Mouse (Mus musculus) liver, embryonic 11.5 days (tissue): ENCODE measurements around the gene Arrb1. TPM values are rescaled to one million over a fixed set of nuclear protein-coding genes. Genes with fewer than 3 reads are reported as not detected.
A peak's percentile ranks its signal among the peaks of the same experiment; 100 is the strongest.

Experiments
- ATAC-seq: fragments of 200-750 bp; cut with Nextera tagmentation; replicated peaks from 2 replicates; pipeline ENCODE4 v1.8.0; 2017; ENCODE audit warnings: moderate number of reproducible peaks, mild to moderate bottlenecking, moderate TSS enrichment, moderate library complexity; ENCODE audit not compliant: low FRiP score
- DNase-seq: peaks from one replicate; pipeline ENCODE4 v3.0.0-alpha.2; 2017; ENCODE audit warnings: low spot score
- H3K27ac ChIP-seq: fragments of 300-500 bp; sonication (generic); 2 replicates; pipeline ENCODE4 v1.5.1; 2014; ENCODE audit warnings: mild to moderate bottlenecking, low read depth, low read length, control low read depth
- H3K27me3 ChIP-seq: fragments of 300-500 bp; sonication (generic); replicated peaks from 2 replicates; pipeline ENCODE4 v1.6.1; 2014; ENCODE audit warnings: low read length, mixed read lengths; ENCODE audit not compliant: control insufficient read depth, insufficient read depth
- H3K36me3 ChIP-seq: fragments of 300-500 bp; sonication (generic); 2 replicates; pipeline ENCODE4 v1.6.1; 2014; ENCODE audit warnings: mild to moderate bottlenecking, low read length, moderate library complexity, mixed read lengths; ENCODE audit not compliant: control insufficient read depth, insufficient read depth
- H3K4me1 ChIP-seq: fragments of 300-500 bp; sonication (generic); replicated peaks from 2 replicates; pipeline ENCODE4 v1.6.1; 2014; ENCODE audit warnings: low read length, mixed read lengths; ENCODE audit not compliant: control insufficient read depth, insufficient read depth
- H3K4me2 ChIP-seq: fragments of 300-500 bp; sonication (generic); 2 replicates; pipeline ENCODE4 v1.6.1; 2014; ENCODE audit warnings: mild to moderate bottlenecking, control low read depth, moderate library complexity
- H3K4me3 ChIP-seq: fragments of 300-500 bp; sonication (generic); 2 replicates; pipeline ENCODE4 v1.5.1; 2014; ENCODE audit warnings: low read depth, low read length, control low read depth
- H3K9ac ChIP-seq: fragments of 300-500 bp; sonication (generic); 2 replicates; pipeline ENCODE4 v1.6.1; 2014; ENCODE audit warnings: low read depth, low read length, control low read depth
- H3K9me3 ChIP-seq: fragments of 300-500 bp; sonication (generic); 2 replicates; pipeline ENCODE4 v1.6.1; 2016; ENCODE audit warnings: low read length, inconsistent platforms, mixed read lengths; ENCODE audit not compliant: control insufficient read depth
- WGBS: fragments of 180-500 bp; shearing (Covaris S2); extraction: QIAGEN DNeasy Blood & Tissue Kit; methylation state at CpG from one replicate; pipeline ENCODE4 v1.1.7; 2014; 5-methylcytosine and 5-hydroxymethylcytosine counted together
- polyA plus RNA-seq: library from polyadenylated mRNA; unstranded; fragments of >200 nt; fragmentation: Nextera tagmentation; extraction: Ambion mirVana; gene quantifications from 2 replicates; pipeline ENCODE4 v1.2.1, GENCODE M21; 2014

Gene Arrb1
- polyA plus RNA-seq, 1 experiment from 2014 or later: 27.9 TPM

DNA sequence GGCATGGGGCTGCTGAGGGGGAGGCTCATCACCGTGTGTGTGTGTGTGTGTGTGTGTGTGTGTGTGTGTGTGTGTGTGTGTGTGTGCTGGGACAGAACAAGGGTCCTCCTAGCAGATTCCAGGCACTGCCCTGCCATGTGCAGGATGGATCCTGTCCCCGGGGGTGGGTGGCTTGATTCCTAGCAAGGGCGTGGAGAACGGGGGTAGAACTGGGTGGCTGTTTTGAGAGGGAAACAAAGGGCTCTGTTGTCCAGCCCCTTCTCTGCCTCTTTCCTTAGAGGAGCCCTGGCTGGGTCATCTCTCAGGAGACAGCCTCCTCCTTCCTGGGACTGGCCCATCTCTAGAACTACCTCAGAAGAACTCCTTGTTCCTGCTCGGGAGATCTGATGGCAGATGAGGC, 5.9 kb downstream of the Arrb1 start:
- WGBS: 70% methylated on average over 5 of the region's 5 CpGs
- Histone ChIP-seq H3K4me3 (no peak overlapping the region), H3K9ac (no peak overlapping the region), H3K4me2 (no peak overlapping the region), H3K36me3 (no peaks in the 10 kb centered on the region; the same call in 1 of the 2 replicates), H3K4me1 (peaks cover 71% of the 10 kb centered on the region), H3K27ac (no peak overlapping the region; the same call in 1 of the 2 replicates), H3K9me3 (no peaks in the 10 kb centered on the region), H3K27me3 (no peaks in the 10 kb centered on the region)
- DNase-seq (no peak), ATAC-seq (no peak)

DNA sequence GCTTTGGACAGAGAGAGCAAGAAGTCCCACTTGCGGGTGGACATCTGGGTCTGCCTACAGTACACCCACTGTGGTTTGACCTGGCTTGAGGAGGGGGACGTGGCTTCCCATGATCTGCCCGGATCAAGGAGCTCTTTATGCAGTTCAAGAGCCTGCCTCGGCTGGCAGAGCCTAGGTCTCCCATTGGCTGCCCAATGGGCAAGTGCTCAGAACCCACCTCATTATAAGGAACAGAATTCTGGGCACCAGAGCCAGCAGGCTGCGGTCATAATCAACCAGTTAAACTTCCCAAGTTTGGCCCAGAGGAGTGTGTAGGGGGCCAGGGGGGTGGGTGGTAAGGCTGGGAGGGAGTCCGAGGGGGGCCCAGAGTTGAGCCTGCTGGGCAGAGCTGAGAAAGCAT, 9.0 kb downstream of the Arrb1 start:
- H3K9me3 ChIP-seq: no peaks in the 10 kb centered on the region
- WGBS: 68% methylated on average over 6 of the region's 6 CpGs
- ATAC-seq: no peak
- H3K4me2 ChIP-seq: no peak overlapping the region
- no peak overlapping the region; the same call in 1 of the 2 replicates for H3K27ac ChIP-seq
- no peaks in the 10 kb centered on the region for H3K27me3 ChIP-seq
- H3K4me3 ChIP-seq: no peak overlapping the region
- H3K9ac ChIP-seq: peak overlapping the region; percentile 25; the same call in 1 of the 2 replicates
- H3K36me3 ChIP-seq: no peaks in the 10 kb centered on the region; the same call in 1 of the 2 replicates
- peaks cover 51% of the 10 kb centered on the region for H3K4me1 ChIP-seq
- DNase-seq: no peak

DNA sequence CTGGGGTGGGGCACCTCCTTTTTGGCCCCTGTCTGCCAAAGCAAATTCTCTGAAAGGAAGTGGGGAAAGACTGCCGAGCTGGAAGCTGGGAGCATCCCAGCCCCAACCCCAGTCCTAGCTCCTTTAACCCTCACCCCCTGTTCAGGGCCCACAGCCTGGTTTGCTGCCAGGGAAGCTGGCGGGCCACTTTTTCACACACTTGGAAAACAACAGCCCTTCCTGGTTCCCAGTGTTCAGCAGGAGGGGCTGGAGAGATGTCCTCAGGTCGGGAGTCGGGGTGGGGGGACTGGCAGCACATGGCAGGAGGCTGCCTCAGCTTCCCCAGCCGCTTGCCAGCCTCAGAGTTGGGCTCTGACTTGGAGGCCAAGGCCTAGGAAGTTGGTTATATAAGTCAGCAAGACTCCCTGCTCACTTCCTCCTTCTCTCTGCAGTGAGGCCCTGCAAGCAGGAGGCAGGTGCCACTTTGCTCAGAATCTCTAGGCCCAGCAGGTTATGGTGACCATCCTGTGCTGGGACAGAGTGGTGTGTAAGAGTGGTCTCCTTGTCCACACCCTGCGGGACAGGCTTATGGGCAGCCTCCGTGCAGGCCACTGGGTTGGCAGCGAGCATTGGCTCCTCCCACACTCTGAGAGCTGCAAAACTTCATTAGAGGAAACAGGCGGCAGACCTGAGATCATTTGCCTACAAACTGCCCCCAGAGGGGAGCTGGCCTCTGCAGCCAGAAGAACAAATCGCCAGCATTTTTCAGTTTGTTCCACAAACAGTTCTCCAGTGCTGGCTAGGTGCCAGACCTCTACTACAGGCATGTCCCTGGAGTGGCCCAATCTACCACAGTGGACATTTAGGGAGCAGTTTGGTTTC, 10.8 kb downstream of the Arrb1 start:
- no peak for DNase-seq
- 37% methylated on average over 10 of the region's 10 CpGs for WGBS
- no peaks in the 10 kb centered on the region for H3K27me3 ChIP-seq
- no peak overlapping the region for H3K4me3 ChIP-seq
- H3K4me1 ChIP-seq: peaks cover 36% of the 10 kb centered on the region
- H3K9ac ChIP-seq: peak overlapping the region; percentile 46
- H3K4me2 ChIP-seq: peak overlapping the region; percentile 33
- peak overlapping the region; percentile 67 for H3K27ac ChIP-seq
- ATAC-seq: peak; percentile 63
- H3K36me3 ChIP-seq: peaks cover 4% of the 10 kb centered on the region; the same call in 1 of the 2 replicates
- no peaks in the 10 kb centered on the region for H3K9me3 ChIP-seq

DNA sequence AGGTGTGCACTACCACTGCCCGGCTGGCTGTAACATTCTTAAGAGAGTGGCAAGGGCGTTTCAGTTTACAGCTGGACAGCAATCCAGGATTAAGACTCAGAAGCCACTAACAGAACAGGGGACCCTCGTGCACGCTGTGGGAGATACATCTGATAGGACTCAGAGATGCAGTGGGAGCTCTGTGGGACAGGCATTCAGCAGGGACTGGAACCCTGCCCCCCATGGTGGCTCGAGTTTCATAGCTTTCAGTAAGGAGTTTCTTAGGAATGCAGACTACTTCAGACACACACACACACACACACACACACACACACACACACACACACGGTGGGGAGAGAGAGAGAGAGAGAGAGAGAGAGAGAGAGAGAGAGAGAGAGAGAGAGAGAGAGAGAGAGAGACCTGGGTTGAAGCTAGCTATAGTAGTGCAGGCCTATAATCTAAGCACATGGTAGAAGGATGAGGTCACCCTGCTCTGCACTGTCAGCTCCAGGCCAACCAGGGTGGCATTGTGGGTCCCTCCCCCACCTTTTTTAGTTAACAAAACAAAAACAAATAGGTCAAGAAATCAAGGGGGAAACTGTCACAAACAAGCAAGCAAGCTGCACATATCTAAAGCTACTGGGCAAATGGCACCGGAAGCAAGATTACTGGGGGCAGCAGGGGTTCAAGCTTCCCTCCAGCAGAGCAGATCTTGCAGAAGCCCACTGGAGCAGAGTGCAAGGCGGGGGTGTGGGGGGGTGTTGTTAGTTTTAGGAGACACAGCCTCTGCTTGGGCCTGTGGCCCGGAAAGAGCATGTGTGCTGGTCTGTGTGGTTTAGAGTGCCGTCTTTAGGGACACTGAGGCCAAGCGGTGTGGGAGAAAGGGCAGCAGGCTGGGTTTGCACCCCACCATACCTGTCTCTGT, 12.6 kb downstream of the Arrb1 start:
- DNase-seq (no peak), ATAC-seq (no peak)
- H3K4me1 ChIP-seq: peaks cover 34% of the 10 kb centered on the region
- peaks cover 8% of the 10 kb centered on the region for H3K36me3 ChIP-seq
- no peaks in the 10 kb centered on the region for H3K9me3 ChIP-seq
- H3K4me2 ChIP-seq: no peak overlapping the region
- H3K4me3 ChIP-seq: no peak overlapping the region
- H3K9ac ChIP-seq: no peak overlapping the region
- 49% methylated on average over 10 of the region's 11 CpGs for WGBS
- no peaks in the 10 kb centered on the region for H3K27me3 ChIP-seq
- peak overlapping the region; percentile 48; the same call in 1 of the 2 replicates for H3K27ac ChIP-seq

DNA sequence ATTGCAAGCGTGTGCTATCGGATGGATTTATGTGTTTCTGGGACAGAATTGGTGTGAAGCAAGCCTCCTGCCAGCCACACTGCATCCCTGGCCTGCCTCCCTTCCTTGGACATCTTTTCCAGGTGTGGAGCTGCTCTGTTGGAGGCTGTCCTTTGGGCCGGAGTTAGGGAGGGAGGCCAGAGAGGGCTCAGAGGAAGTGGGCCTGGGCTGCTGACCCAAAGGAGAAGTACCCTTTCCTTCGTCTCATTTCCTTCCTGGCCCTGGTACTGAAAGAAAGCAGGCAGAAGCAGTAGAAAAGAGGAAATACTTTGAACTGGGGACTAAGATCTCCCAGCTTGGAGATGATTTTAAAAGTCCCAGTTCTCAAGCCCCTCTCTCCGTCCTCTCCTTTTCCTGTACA, 14.4 kb downstream of the Arrb1 start:
- no peak for DNase-seq
- no peak overlapping the region for H3K9ac ChIP-seq
- ATAC-seq: no peak
- H3K4me2 ChIP-seq: no peak overlapping the region
- H3K27ac ChIP-seq: peak overlapping the region; percentile 8; the same call in 1 of the 2 replicates
- H3K36me3 ChIP-seq: peaks cover 8% of the 10 kb centered on the region
- H3K4me1 ChIP-seq: peaks cover 33% of the 10 kb centered on the region
- H3K9me3 ChIP-seq: no peaks in the 10 kb centered on the region
- H3K27me3 ChIP-seq: no peaks in the 10 kb centered on the region
- WGBS: 82% methylated on average over 5 of the region's 5 CpGs
- no peak overlapping the region for H3K4me3 ChIP-seq

DNA sequence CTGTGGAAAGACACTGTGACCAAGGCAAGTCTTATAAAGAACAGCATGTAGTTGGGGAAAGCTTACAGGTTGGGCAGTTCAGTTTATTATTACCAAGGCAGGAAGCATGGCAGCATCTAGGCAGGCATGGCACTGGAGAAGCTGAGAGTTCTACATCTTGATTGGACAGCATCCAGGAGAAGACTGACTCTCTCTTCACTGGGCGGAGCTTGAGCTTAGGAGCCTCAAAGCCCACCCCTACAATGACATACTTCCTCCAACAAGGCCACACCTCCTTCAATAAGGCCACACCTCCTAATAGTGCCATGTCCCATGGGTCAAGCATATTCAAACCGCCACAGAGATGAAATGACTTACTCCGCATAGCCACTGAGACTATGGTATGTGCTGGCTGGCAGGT, 16.4 kb downstream of the Arrb1 start:
- H3K9ac ChIP-seq: no peak overlapping the region
- no peak overlapping the region for H3K4me3 ChIP-seq
- no peak overlapping the region for H3K4me2 ChIP-seq
- no peaks in the 10 kb centered on the region for H3K27me3 ChIP-seq
- peaks cover 8% of the 10 kb centered on the region for H3K36me3 ChIP-seq
- ATAC-seq (no peak), DNase-seq (no peak)
- H3K9me3 ChIP-seq: no peaks in the 10 kb centered on the region
- peaks cover 14% of the 10 kb centered on the region for H3K4me1 ChIP-seq
- H3K27ac ChIP-seq: no peak overlapping the region
- WGBS: 95% methylated on average over 3 of the region's 3 CpGs

DNA sequence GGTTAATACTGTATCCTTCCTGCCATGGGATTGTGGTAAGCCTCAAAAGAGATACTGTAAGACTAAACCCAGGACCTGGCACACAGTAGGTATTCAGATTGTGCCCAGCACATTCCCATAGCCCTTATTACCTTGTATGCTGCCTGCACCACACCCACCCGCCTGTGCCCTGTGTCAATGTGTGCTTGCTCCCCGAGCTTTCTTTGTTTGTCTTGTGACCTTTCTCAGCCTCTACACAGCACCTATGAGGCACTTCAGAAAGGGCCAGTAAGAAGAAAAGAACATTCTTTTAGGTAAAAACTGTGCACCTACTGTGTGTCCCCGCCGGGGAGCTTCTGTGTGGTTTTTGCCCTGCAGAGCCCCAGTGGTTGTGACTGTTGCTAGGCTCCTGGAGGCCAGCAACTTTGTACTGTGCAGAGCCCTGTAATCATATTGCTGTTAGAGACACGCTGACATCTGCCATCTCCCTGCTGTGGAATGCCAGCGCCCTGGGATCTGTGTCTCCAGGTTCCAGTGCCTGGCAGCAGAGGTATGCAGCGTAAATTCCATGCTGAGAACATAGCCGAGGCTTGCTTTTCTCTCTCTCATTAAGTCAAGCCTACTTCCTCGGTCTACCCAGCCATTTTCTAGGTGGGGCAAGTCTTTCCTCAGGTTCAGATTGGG, 18.1 kb downstream of the Arrb1 start:
- Histone ChIP-seq H3K4me1 (peaks cover 10% of the 10 kb centered on the region; the same call in 1 of the 2 replicates), H3K4me3 (no peak overlapping the region), H3K36me3 (peaks cover 8% of the 10 kb centered on the region), H3K27ac (no peak overlapping the region), H3K9ac (no peak overlapping the region), H3K4me2 (no peak overlapping the region), H3K9me3 (no peaks in the 10 kb centered on the region), H3K27me3 (no peaks in the 10 kb centered on the region)
- WGBS: 58% methylated on average over 9 of the region's 9 CpGs
- ATAC-seq (no peak), DNase-seq (no peak)

DNA sequence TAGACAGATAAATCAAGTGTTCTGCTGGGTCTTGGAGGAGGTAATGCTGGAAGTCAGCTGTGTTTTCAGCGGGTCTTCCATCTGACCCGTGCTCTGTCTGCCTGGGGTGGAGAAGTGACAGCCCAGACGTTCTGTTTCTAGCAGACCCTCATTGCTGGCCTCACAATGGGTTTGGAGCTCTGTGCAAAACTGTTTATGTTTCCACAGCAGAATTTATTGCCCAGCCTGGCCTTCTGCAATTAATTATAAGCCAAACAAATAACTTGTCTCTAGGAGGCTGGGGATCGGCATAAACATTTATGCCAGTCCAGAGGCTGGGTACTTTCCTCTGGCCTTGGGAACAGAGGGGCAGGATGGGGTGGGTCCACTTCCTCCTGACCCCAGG, 18.6 kb downstream of the Arrb1 start:
- no peak for DNase-seq
- ATAC-seq: no peak
- Histone ChIP-seq H3K4me1 (peaks cover 10% of the 10 kb centered on the region; the same call in 1 of the 2 replicates), H3K4me3 (no peak overlapping the region), H3K9me3 (no peaks in the 10 kb centered on the region), H3K4me2 (no peak overlapping the region), H3K27me3 (no peaks in the 10 kb centered on the region), H3K36me3 (peaks cover 8% of the 10 kb centered on the region), H3K9ac (no peak overlapping the region), H3K27ac (no peak overlapping the region)
- WGBS: 58% methylated on average over 4 of the region's 4 CpGs
